Comparison of ENCODE assay signal across 17 mouse cellular contexts in the genomic region with DNA sequence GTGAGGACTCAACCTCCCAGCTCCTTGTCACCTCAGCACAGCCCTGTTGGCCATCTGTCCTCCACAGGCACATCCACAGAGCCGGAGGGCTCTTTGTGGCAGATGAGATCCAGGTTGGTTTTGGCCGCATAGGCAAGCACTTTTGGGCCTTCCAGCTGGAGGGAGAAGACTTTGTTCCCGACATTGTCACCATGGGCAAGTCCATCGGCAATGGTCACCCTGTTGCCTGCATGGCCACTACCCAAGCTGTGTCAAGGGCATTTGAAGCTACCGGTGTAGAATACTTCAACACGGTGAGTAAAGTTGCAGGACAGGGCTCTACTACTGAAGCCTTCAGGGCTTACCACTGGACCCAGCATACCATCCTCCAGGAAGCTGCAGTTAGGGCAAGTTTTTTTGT.
"Had no signal": no experiment of that assay in that cellular context is flagged by ENCODE, and none has a peak within 500 bp of the region (broad histone marks: within the 10 kb centered on the region; RNA-seq: fewer than 3 reads in every experiment).

No protein-coding gene starts in this region.

- ATAC-seq: lung, postnatal 0 days; midbrain, embryonic 15.5 days had no signal

- H3K4me1 ChIP-seq: limb, embryonic 10.5 days; limb, embryonic 13.5 days; liver, embryonic 13.5 days; midbrain, embryonic 12.5 days; midbrain, embryonic 15.5 days had no signal

- H3K27me3 ChIP-seq: limb, embryonic 13.5 days; liver, embryonic 13.5 days; midbrain, embryonic 12.5 days; midbrain, embryonic 15.5 days had no signal

- H3K9me3 ChIP-seq: limb, embryonic 10.5 days; liver, embryonic 13.5 days; midbrain, embryonic 12.5 days; midbrain, embryonic 15.5 days had no signal

- H3K4me3 ChIP-seq: layer of hippocampus, adult 2 months; limb, embryonic 10.5 days; limb, embryonic 13.5 days; liver, embryonic 13.5 days; midbrain, embryonic 12.5 days; midbrain, embryonic 15.5 days had no signal

- H3K4me2 ChIP-seq: limb, embryonic 13.5 days; liver, embryonic 13.5 days; lung, embryonic 14.5 days; midbrain, embryonic 12.5 days; midbrain, embryonic 15.5 days had no signal

- DNase-seq: kidney, adult 9 months; kidney, postnatal 14 days; layer of hippocampus, adult 9-11 months; liver; liver, embryonic 13.5 days; lung, embryonic 14.5 days; right cerebral cortex, adult 18-20 months; right cerebral cortex, postnatal 14 days; right cerebral cortex, postnatal 4 days; thymus, postnatal 36 days had no signal

- H3K9ac ChIP-seq: limb, embryonic 13.5 days; liver, embryonic 13.5 days; lung, embryonic 14.5 days; midbrain, embryonic 12.5 days; midbrain, embryonic 15.5 days had no signal

- H3K27ac ChIP-seq: layer of hippocampus, adult 2 months; limb, embryonic 10.5 days; limb, embryonic 13.5 days; liver, embryonic 13.5 days; macrophage; midbrain, embryonic 12.5 days; midbrain, embryonic 15.5 days had no signal
